Mouse (Mus musculus) spleen, postnatal 14 days (tissue): ENCODE data around the gene Spdef.

Source experiments
- DNase-seq, 2 experiments: peaks; one replicate each; pipeline ENCODE4 v3.0.0; 2021 to 2022; ENCODE audit warnings: low spot score in 2 of 2

The Spdef gene

DNA sequence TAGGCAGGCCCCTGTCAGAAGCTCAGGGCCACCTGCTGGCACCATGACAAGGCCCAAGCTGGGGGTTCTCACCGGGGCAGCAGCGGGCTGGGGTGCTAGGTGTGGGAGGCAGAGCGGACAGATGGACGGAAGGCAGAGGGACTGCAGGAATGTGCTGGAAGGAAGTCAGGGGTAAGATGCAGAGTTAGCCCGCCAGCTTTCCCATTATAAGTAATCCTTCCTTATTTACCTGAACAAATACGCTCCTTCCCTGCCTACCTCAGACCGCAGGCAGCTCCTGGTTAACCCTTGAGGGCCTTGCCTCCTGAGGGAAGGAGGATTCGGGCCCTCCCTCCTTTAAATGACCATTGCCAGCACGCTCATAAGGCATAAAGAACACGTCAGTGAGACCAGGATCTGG lies at the start of gene Spdef:
Spdef (minus strand) TSS at position 186 of the 400 bp plus-strand sequence.
- DNase-seq: no peak

DNA sequence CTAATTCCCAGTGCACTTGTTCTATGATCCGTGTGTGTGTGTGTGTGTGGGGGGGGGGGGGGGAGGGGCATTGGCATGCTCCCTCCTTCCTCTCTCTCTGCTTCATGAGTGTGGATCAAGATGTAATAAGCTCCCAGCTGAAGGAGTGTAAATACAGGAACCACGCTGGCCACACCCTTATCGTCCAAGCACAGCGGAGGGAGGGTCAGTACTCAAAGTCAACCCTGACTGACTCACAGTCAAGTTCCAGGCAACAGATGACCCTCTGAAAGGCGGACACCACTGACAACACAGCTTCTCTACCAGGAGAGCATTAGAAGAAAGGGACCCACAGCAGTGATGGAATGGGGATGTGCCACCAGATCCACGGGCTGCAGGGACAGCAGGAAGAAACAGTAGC lies 49.1 kb upstream of the Spdef start:
- peak; percentile 38 to 42 for DNase-seq

DNA sequence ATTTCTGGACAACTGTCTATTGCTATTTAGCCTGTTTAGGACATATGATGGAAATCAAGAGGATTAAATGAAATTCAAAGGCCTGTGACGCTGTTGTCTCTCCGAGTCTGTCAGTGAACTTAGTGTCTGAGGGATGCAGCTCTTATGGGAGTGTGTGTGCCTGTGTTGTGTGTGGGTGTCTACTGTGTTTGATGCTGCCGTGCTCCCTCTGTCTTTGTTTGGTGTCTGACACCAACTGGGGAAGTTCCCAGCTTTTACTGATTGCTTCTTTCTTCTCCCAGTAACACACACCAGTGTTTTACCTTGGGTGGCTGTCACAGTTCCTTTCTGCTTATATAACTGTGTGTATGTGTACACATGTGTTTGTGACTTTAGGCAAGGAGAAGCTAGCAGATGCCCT lies 45.4 kb upstream of the Spdef start:
- DNase-seq: no peak

DNA sequence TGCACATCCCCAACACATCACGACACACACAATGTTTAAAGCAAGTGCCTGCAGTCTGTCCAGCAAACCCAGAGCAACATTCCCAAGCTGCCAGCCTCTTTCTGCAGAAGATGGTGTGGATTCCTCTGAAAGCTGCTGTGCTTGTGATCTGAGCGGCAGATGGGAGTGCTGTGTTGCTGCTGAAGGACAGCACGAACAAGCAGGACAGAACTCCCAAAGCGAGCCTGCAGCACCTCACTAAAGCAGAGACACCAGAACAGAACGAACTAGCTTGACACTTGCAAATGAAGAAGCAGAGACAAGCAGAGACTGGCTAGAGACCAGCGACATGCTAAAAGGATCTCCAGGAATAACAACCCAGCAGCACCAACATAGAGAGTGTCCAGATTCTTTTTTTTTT lies 42.9 kb upstream of the Spdef start:
- DNase-seq: no peak

DNA sequence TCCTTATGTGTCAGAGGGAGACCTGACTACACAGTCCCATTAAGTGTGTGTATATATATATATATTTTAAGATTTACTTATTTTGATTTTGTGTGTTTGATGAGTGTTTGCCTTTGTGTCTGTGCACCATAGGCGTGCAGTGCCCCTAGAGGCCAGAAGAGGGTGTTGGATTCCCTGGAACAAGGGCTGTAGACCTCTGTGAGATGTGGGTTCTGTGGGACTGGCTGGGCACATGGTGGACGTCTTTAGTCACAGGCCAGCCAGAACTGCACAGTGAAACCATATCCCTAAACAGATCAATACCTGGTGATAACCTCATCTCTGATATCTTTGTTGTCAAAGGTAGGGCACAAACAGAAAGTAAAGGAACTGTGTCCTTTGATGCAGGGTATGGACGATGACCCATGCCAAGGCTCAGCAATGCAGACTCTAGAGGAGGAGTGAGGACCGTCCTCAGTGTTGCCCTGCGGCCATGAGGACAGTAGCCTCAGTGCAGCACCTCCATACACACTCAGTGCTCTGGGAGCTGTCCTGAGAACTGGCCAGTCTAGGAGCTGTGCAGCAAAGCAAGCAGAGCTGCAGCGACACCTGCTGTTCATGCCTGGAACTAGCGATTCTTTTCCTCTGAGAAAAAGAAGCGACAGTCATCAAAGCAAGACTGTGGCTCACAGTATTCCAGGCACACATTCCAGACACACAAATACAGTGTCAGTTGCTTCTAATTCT lies 40.2 kb upstream of the Spdef start:
- DNase-seq: peak; percentile 55 to 68

DNA sequence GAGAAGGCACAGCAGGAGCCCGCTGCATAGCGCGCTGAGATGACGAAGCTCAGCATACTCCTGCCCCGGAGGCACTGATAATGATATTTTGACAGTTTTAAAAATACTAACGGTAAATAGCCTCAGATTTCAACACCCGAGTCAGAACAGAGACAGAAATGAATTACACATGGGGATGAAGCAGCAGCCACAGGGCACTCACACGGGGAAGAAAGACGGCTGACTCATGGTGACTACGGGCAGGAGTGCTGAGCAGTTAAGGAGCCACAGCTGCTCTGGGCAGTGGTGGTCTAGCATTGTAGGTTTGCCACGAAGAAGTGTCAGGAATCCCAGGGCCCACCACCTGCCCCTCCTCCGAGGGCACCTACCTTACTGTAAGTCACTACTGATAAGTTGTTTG lies 38.8 kb upstream of the Spdef start:
- no peak for DNase-seq

DNA sequence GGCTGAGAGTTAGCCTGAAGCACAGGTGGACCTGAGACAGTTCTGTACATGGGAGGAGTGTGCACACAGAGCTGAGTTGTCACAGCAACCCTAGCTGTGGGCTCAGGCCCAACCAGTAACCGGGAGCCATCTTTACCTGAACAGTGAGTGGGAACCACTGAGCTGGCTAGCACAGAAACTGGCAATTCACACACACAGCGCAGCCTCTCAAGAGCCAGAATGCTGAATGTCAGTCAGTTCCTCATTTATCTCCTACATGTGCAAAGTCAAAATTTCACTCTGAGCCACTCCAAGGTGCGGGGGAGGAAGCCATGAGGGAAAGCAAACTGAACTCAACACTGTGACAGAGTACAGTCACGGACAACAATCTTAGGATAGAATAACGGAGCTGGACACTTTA lies 38.4 kb upstream of the Spdef start:
- DNase-seq: no peak

DNA sequence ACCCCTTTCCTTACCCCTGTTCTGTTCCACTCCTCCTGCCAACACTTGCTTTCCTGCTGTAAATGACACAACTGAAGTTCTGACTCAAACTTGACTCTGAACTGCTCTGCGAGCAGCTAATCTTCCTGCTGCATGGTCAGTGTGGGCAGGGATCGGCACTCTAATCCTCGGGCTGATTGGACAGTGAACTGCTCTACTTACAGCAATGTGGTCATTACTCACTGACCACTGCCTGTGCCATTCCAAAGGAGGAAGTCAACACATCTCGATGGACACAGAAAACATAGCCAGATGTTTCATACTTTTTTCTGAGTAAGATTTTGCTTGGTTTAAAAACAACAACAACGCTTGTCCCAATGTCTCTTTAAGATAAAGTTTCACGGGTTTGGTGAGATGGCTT lies 36.3 kb upstream of the Spdef start:
- DNase-seq: no peak

DNA sequence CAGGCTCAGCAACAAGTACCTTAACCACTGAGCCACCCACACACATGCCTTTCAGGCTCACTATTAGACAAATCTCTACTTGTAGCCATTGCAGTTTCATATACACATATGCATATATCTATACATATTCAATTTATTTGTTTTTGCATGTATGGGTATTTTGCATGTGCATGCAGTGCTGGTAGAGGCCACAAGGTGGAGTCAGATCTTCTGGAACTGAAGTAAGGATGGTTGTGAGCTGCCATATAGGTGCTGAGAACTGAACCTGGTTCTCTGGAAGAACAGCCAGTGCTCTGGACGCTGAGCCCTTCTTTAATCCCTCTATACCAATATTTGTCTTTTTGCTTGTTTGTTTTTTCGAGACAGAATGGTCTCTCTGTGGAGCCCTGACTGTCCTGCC lies 35.7 kb upstream of the Spdef start:
- no peak for DNase-seq

DNA sequence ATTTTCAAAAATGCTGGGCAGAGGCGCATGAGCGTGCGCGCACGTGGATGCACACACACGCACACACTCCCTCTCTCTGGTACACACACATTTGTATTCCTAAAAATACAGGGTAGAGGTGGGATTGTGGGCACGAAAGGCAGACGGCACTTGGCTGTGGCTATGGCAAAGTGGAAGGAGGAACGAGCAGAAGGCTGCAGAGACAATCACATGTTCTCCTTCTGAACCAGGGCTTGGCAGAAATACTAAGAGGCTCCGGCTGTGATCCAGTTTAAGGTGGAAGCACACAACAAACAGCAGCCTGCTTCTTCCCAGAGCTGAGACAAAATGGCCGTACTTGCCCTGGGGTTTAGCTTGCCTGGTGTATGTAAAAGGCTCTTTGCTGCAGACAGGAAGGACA lies 34.1 kb upstream of the Spdef start:
- no peak for DNase-seq

DNA sequence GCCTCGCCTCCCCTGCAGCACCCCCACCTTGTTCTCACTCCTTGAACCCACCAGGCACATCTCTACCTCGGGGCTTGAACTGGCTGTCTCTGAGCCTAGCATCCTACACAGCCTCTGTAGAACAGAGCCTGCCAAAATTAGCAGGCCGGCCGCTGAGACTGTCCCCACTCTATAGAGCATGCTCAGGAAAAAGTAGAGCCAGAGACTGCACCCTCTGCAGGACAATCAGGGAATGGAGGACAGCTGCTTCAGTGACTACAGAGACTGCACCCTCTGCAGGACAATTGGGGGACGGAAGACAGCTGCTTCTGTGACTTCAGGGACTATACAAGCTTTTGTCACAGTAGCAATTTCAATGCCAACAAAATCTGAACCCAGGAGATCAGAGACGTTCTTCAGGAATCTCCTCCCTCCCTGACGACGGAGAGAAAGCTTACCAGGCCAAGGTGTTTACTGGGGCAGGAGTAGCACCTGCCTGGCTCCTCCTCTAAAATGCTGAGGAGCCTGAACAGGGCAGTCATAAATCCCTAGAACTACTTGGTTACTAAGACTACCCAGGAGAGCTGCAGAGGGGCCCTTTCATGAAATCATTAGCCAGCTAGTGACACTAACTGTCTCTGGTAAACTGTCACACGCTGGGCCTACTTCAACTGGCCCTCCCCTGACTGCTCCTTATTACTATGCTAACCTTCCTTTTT lies 33.0 kb upstream of the Spdef start:
- peak; percentile 27 to 53 for DNase-seq

DNA sequence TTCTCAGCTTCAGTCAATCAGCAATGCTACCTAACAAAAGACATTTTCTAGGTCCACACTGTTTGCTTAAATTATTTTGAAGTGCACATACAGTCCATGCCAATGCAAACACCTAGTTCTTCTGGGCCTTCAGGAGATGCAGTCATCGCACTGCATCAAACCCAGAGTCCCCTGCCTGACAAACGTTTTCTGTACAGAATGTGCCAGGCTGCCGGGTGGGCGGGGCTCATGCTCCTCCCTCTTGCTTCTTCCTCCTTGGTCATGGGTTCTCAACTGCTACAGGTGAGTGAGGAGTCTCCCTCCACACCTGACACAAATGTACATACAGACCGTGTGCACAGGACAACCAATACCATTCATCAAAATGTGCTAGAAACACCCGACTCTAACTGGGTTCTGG lies 31.4 kb upstream of the Spdef start:
- no peak for DNase-seq

DNA sequence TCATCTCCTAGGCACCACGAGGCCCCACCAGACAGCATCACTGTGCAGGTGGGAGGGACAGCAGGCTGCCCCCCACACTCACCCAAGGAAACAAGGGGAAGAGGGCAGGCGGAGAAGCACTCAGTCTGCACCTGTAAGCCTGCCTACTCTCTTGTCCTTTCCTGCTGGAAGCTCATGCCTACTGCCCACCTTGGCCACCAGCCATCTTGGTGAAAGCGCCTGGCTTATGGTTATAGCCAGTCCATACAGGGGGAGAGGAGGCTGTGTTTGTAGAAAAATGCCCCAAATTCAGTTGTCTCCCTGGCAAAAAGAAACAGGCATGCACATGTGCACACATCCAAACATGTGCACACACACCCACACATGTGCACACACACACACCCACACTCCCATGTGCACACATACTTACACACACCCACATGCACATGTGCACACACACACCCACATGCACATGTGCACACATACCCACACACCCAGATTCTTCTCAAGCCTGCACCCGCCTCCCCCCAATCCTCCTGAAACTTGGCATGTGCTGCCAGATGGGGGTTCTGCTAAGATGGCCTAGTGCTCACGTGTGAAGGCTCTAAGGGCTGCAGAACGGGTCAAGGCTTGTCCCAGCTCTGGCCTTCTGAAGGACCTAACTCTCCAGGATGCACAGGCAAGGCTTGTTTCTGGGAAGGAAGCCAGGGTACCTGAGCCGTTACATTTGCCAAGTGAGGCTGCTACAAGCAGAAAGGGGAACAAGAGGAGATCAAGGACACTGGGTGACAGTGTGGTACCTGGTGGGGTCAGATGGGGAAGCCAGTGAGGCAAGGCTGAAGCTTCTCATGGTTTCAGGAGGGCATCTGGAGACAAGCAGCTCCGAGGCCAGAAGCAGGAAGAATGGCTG lies 22.8 kb upstream of the Spdef start:
- DNase-seq: no peak

DNA sequence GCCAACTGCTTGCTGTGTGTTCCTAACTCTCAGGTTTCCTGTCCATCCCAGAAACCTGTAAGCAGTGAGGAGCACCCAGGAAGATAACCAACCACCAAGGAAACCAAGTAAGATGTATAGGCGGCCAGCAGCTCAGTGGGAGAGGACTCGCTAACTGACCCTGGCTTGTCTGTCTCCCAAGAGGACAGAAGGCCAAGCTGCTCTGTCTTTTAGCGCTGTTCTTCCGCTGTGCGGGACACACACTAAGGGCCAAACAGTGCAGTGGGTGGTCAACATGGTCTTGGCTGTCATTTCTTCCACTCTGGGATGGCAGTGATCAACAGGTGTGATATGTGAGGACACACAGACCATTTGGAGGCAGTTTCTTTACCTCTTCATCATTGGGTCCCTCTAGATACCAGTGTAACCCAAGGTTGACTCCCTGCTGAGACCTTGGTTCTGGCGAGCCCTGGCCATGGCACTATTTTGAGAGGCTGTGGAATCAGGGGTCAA lies 21.7 kb upstream of the Spdef start:
- no peak for DNase-seq

DNA sequence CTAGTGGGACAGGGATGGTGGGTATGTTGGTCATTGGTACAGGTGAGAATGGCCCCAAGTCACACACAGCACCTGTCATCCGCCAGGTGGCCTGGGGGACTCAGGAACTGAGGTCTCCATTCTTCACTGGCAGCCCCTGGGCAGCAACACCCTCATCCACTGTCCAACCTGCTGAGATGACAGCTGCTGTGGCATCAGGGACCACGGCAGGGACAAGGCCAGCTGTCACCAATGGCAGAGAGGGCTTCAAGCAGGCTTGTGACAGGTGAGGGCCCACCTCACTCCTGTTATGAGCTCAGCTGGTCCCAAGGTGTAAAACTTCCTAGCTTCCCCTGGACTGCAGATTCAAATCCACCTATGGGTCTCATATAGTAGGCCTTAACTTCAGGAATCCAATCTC lies 19.4 kb upstream of the Spdef start:
- DNase-seq: no peak

DNA sequence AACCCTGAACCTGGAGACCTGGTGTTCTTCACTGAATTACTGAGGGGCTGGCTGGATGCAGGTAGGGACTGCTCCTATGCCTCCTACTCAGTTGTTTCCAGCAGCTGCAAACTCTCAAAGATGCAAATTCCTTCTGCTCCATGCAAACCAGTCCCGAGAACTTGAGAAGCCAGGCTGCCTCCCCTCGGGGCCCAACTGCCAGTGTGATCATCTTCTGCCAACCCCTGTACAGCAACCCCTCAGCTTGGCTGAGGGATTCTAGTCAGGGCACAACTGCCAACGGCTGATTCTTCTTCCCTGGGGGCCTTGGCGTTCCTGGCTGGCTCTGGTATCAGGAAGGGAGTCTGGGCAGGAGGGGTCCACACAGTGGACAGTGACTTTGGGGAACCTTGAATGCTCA lies 17.7 kb upstream of the Spdef start:
- no peak for DNase-seq

DNA sequence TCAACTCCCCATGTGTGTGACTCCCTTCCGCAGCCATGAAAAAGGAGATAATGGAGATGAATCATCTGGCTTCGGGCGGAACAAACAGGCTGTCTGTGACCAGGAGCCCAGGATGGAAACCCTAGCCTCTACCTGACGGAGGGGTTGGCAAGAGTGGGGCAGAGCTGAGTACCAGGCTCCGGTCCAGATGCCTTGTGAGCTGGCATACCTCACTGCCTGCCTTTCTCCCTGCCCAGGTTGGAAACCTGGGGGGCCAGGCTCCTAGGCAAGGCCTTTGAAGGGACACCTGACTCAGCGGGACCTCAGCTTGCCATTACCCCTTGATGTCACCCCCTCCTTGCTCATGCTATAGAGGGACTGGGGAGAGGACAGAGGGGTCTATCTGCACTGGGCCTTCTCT lies 12.2 kb upstream of the Spdef start:
- no peak for DNase-seq

DNA sequence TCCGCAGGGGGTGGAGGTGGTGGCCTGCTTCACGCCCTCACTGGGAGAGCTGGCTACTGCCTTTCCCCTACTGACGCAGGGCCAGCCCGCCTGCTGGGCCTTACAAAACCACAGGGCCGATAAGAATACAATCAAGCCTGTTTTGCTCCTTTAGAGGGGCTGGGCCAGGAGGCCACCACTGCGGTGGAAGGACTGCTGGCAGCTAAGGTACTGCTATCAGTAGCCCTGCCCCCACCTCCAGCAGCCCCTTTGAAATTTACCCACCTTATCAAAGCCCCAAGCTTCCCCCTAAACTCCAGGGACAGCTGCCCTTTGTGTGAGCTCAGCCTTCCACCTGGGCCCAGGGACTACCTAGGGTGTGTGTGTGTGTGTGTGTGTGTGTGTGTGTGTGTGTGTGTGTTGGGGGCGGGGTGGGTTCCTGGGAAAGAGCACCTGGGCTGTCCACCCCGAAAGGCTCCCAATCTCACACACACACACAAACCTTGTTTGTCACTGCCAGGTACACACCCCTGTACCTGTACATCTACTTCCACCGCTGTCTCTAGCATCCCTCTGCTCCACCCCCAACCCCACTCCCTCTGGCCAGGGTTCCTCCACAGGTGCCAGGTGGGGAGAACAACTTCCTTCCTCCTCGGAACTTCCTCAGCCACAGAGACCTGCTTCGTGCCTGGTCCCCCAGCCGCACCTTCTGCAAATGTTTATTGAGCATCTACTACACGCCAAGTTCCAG lies 5.8 kb upstream of the Spdef start:
- no peak for DNase-seq

DNA sequence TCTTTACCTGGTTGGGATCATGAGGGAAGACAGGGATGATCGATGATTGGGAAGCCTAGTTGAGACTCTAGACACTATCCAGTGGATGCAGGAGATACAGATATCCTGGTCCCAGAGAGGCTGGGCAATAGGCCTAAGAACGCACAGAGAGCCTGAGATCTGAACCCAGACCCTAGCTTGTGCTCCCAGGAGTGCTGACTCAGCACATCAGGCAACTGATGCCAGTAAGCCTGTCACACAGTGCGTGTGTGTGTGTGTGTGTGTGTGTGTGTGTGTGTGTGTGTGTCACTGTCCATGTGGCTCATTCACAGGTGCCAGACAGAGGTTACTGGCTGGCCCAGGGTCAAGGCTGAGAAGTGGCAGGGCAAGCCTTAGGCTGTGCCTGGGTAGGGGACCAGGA lies 3.9 kb upstream of the Spdef start:
- DNase-seq: no peak

DNA sequence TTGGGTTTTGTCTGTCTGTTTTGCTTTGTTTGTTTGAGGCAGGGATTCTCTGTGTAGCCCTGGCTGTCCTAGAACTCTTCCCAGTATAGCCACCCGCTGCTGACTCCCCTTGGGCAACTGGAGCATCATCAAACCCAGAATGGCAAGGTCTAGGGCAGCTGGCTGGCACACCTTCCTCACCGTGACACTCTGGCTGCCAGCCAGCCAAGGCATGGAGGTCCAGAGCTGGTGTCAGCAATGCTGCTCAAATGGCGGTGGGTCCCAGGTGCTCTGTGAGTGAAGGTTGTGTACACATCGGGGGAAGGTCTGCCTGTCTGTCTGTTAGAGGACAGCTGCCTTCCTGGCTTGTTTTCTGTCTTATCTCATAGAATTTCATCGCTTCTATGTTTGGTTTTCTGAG lies 3.4 kb upstream of the Spdef start:
- DNase-seq: no peak

DNA sequence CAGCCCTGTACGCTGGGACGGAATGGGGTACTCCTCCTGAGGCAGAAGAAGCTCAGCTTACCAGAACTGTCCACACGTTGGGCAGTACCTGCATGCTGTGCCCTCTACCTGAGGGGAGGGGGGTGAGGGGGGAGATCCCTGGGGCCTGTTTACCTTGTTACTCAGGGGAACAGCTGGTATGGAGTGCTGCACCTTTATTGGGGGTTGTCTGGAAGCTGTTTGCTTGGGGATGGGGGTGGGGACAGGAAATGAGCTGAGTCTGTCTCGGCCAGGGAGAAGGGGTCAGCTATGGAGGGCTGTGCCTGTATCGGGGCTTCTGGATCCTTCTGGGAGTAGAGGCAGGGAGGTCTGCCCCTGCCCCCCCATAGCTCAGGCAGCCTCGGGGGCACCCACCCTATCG lies 2.2 kb downstream of the Spdef start:
- no peak for DNase-seq

DNA sequence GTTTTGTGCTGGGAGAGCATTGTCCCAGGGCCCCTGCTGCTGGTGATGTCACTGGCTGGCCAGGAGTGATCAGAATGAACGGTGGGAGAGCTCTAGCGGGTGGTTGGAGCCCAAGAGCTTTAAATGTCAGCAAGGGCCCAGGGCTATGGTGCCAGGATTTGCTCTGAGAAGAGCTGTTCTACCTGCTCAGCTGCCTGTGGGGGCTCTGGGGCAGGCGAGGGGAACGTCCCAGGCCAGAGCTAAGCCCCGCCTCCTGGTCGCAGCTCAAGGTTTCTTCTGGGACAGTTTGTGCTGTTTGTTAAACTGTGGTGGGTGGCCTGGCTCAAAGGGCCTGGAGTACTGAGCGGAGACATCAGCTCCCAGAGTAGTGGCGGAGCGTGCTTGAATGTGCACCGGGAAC lies 3.3 kb downstream of the Spdef start:
- no peak for DNase-seq
